Mouse (Mus musculus) midbrain, embryonic 14.5 days (tissue): ENCODE data around the gene Sfxn5. TPM values are rescaled to one million over a fixed set of nuclear protein-coding genes. Genes with fewer than 3 reads are reported as not detected.

ENCODE experiments used
- ATAC-seq: fragments of 200-750 bp; cut with Nextera tagmentation; 2 replicates; pipeline ENCODE4 v1.8.0; 2017; ENCODE audit warnings: moderate number of reproducible peaks, moderate library complexity; ENCODE audit not compliant: low FRiP score, low TSS enrichment
- DNase-seq: peaks from one replicate; pipeline ENCODE4 v3.0.0-alpha.2; 2015
- H3K27ac ChIP-seq: fragments of 300-500 bp; sonication (generic); replicated peaks from 2 replicates; pipeline ENCODE4 v1.5.1; 2014; ENCODE audit warnings: mild to moderate bottlenecking, low read depth, low read length, moderate library complexity
- H3K27me3 ChIP-seq: fragments of 300-500 bp; sonication (generic); 2 replicates; pipeline ENCODE4 v1.6.1; 2014; ENCODE audit warnings: low read length, control low read depth, mixed read lengths; ENCODE audit not compliant: control insufficient read depth, insufficient read depth
- H3K36me3 ChIP-seq: fragments of 300-500 bp; sonication (generic); 2 replicates; pipeline ENCODE4 v1.6.1; 2014; ENCODE audit warnings: low read length, control low read depth; ENCODE audit not compliant: control insufficient read depth, insufficient read depth
- H3K4me1 ChIP-seq: fragments of 300-500 bp; sonication (generic); 2 replicates; pipeline ENCODE4 v1.6.1; 2014; ENCODE audit warnings: mild to moderate bottlenecking, antibody characterized with exemption, low read length, control low read depth; ENCODE audit not compliant: control insufficient read depth, insufficient read depth
- H3K4me2 ChIP-seq: fragments of 300-500 bp; sonication (generic); 2 replicates; pipeline ENCODE4 v1.6.1; 2014; ENCODE audit warnings: mild to moderate bottlenecking, low read length, moderate library complexity
- H3K4me3 ChIP-seq: fragments of 300-500 bp; sonication (generic); replicated peaks from 2 replicates; pipeline ENCODE4 v1.5.1; 2014; ENCODE audit warnings: low read depth, low read length
- H3K9ac ChIP-seq: fragments of 300-500 bp; sonication (generic); replicated peaks from 2 replicates; pipeline ENCODE4 v1.6.1; 2014; ENCODE audit warnings: mild to moderate bottlenecking, low read length, moderate library complexity
- H3K9me3 ChIP-seq: fragments of 300-500 bp; sonication (generic); 2 replicates; pipeline ENCODE4 v1.6.1; 2016; ENCODE audit warnings: low read length, control low read depth, mixed read lengths; ENCODE audit not compliant: control insufficient read depth
- WGBS: fragments of 180-500 bp; shearing (Covaris S2); extraction: QIAGEN DNeasy Blood & Tissue Kit; methylation state at CpG from one replicate; pipeline ENCODE4 v1.1.7; 2014; 5-methylcytosine and 5-hydroxymethylcytosine counted together
- polyA plus RNA-seq: library from polyadenylated mRNA; unstranded; fragments of >200 nt; fragmentation: Nextera tagmentation; extraction: Ambion mirVana; gene quantifications from 2 replicates; pipeline ENCODE4 v1.2.1, GENCODE M21; 2014

The Sfxn5 gene
- polyA plus RNA-seq, 1 experiment from 2014 or later, result 15.6 TPM

GRCm38 (mm10) chr6:85356682-85357465 lies 23.7 kb upstream of the Sfxn5 start:
- H3K4me2 ChIP-seq, result no peak overlapping the region
- ATAC-seq (no peak), DNase-seq (no peak)
- H3K9ac ChIP-seq, result no peak overlapping the region
- H3K36me3 ChIP-seq, result no peaks in the 10 kb centered on the region
- no peaks in the 10 kb centered on the region for H3K4me1 ChIP-seq
- WGBS, result 66% methylated on average over 4 of the region's 4 CpGs
- no peaks in the 10 kb centered on the region for H3K9me3 ChIP-seq
- H3K27me3 ChIP-seq, result no peaks in the 10 kb centered on the region
- no peak overlapping the region for H3K4me3 ChIP-seq
- H3K27ac ChIP-seq, result no peak overlapping the region

GRCm38 (mm10) chr6:85355753-85356152 lies 22.5 kb upstream of the Sfxn5 start:
- H3K9me3 ChIP-seq, result no peaks in the 10 kb centered on the region
- no peak overlapping the region for H3K4me2 ChIP-seq
- H3K36me3 ChIP-seq, result no peaks in the 10 kb centered on the region
- no peaks in the 10 kb centered on the region for H3K4me1 ChIP-seq
- DNase-seq, result no peak
- no peak overlapping the region for H3K4me3 ChIP-seq
- ATAC-seq, result no peak
- no peak overlapping the region for H3K9ac ChIP-seq
- no peak overlapping the region for H3K27ac ChIP-seq
- 95% methylated on average over 2 of the region's 2 CpGs for WGBS
- no peaks in the 10 kb centered on the region for H3K27me3 ChIP-seq

- 67% methylated on average over 6 of the region's 6 CpGs for WGBS
- Histone ChIP-seq H3K27me3 (no peaks in the 10 kb centered on the region), H3K4me2 (no peak overlapping the region), H3K9me3 (no peaks in the 10 kb centered on the region), H3K27ac (no peak overlapping the region), H3K36me3 (no peaks in the 10 kb centered on the region), H3K4me3 (no peak overlapping the region), H3K9ac (no peak overlapping the region), H3K4me1 (no peaks in the 10 kb centered on the region)
- ATAC-seq, result no peak
- DNase-seq, result no peak
Observed at GRCm38 (mm10) chr6:85354709-85355108, 21.5 kb upstream of the Sfxn5 start.

DNA sequence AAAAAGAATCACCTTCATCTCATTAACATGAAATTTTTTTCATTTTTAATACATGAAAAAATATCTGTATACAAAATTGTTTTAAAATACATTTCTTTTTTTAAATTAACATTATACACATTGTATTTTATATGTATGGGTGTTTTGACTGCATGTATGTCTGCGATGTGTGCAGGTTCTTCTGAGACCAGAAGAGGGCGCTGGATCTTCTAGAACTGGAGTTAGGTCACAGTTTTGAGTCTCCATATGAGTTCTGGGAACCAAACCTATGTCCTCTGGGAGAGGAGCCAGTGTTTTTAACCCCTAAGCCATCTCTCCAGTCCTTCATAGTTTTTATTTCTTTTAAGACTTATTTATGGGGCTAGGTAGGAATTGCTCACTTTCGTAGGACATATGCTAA lies 20.5 kb upstream of the Sfxn5 start:
- no peaks in the 10 kb centered on the region for H3K9me3 ChIP-seq
- no peak overlapping the region for H3K27ac ChIP-seq
- no peaks in the 10 kb centered on the region for H3K4me1 ChIP-seq
- H3K4me2 ChIP-seq, result no peak overlapping the region
- no peak overlapping the region for H3K4me3 ChIP-seq
- DNase-seq (no peak), ATAC-seq (no peak)
- H3K27me3 ChIP-seq, result no peaks in the 10 kb centered on the region
- no peak overlapping the region for H3K9ac ChIP-seq
- WGBS, result 66% methylated on average over 3 of the region's 3 CpGs
- H3K36me3 ChIP-seq, result no peaks in the 10 kb centered on the region

DNA sequence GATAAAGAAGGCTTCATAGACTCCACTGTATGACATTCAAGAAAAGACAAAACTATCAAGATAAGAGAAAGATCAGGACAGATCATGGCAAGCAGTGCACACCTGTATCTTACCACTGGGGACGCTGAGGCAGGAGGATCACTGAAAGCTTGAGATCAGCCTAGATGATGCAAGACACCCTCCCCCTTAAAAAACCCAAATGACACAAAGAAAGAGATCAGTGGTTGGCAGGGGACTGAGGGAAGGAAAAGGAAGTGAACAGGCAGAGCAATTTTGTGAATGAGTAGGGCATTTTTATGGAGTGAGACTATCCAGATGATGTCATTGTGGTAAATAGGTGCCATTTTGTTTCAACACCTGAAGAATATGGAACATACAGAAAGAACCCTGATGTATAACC lies 16.9 kb upstream of the Sfxn5 start:
- Histone ChIP-seq H3K9ac (no peak overlapping the region), H3K9me3 (no peaks in the 10 kb centered on the region), H3K36me3 (peaks cover 12% of the 10 kb centered on the region), H3K27me3 (no peaks in the 10 kb centered on the region), H3K27ac (no peak overlapping the region), H3K4me2 (no peak overlapping the region), H3K4me3 (no peak overlapping the region), H3K4me1 (no peaks in the 10 kb centered on the region)
- WGBS, result 91% methylated on average over 1 of the region's 1 CpGs
- DNase-seq, result no peak
- no peak for ATAC-seq

DNA sequence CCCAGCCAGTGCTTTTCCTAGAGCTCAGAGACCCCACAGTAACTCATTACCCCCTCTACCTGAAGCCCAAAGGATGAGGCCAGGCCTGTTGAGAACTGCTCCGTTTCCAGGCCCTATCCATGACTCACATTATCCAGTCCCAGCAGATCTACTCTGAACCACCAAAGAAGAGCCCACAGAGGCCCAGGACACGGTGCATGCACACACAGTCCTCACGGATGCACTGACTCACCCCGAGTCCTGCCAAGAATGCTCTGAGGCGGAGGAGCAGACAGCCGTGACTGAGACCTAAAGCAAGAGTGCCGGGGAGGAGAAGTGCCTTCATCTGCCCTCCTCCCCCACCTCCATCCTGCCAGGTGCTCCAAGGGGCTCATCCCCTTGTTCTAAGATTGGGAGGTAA lies 16.0 kb upstream of the Sfxn5 start:
- DNase-seq, result no peak
- H3K4me3 ChIP-seq, result no peak overlapping the region
- ATAC-seq, result no peak
- peaks cover 12% of the 10 kb centered on the region for H3K36me3 ChIP-seq
- H3K27me3 ChIP-seq, result no peaks in the 10 kb centered on the region
- H3K4me2 ChIP-seq, result no peak overlapping the region
- no peak overlapping the region for H3K9ac ChIP-seq
- 39% methylated on average over 7 of the region's 7 CpGs for WGBS
- H3K9me3 ChIP-seq, result no peaks in the 10 kb centered on the region
- no peaks in the 10 kb centered on the region for H3K4me1 ChIP-seq
- H3K27ac ChIP-seq, result no peak overlapping the region

DNA sequence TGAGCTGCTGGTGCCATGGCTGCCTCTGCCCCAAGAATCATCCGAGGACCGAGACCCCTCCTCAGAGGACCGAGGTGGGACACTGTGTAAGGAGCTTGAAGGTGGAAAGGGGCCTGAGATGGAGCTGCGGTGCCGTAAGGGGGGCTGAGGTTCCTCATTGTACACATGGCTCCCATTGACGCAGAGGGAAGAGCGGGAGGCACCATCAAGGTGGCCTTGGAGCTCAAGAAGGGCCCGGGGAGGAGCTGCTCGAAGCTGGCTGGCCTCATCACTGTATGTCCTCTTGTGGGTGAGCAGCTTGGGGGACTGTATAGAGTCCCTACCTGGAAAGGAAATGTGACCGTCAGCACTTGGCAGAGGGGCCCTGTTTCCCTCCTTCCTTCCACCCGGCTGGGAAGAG lies 14.9 kb upstream of the Sfxn5 start:
- ATAC-seq (no peak), DNase-seq (no peak)
- Histone ChIP-seq H3K4me1 (no peaks in the 10 kb centered on the region), H3K9ac (no peak overlapping the region), H3K27me3 (no peaks in the 10 kb centered on the region), H3K4me2 (no peak overlapping the region), H3K9me3 (no peaks in the 10 kb centered on the region), H3K36me3 (peaks cover 14% of the 10 kb centered on the region), H3K4me3 (no peak overlapping the region), H3K27ac (no peak overlapping the region)
- 88% methylated on average over 11 of the region's 11 CpGs for WGBS

DNA sequence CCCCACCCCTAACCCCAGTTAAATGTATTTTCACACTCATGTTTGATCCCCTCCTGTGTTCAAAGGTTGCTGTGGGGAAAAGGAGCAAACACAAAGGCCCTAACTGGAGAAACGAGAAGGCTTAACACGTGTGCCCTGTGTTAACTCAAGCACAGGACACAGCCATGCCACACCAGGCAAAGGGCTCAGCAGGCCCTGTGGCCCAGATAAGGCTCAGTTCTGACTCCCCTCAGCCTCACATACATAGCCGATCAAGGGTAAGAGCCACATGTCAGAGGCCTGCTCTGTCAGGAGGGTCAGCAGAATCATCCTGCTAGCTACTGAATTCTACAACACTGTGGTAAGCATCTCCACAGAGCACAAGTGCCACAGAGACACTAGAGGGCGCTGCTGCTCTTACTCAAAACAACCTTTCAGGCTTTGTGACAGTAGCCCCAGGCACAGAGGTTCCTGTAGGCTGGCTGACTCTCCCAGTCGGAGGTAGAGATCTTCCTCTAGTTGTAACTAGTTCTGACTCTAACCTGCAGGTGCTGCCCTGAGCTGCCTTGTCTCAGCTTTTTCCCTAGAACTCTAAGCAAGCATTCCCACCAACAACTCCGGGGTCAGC lies 12.9 kb upstream of the Sfxn5 start:
- Histone ChIP-seq H3K27ac (no peak overlapping the region), H3K9me3 (no peaks in the 10 kb centered on the region), H3K4me3 (no peak overlapping the region), H3K4me2 (no peak overlapping the region), H3K27me3 (no peaks in the 10 kb centered on the region), H3K9ac (no peak overlapping the region), H3K4me1 (no peaks in the 10 kb centered on the region), H3K36me3 (peaks cover 23% of the 10 kb centered on the region)
- DNase-seq (peak; percentile 95), ATAC-seq (peak; percentile 70; the same call in 1 of the 2 replicates)
- 40% methylated on average over 6 of the region's 6 CpGs for WGBS

DNA sequence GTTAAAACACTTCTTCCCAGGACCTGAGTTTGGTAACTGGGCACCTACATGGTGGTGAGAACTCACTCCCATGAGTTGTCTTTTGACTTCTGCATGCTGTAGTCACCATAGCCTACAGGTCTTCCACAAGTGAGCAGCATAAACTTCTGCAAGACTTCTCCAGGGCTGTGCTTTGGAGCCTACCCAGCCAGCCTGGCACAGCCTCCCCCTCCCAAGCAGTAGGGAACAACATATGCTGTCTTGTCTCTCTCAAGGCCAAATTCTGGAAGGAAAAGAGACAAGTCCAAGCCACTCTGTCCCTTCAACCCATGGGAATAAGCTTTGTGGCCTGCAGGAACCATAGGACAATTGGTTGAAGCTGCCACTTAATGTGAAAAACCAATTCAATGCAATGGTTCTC lies 11.7 kb upstream of the Sfxn5 start:
- no peak overlapping the region for H3K27ac ChIP-seq
- no peak overlapping the region for H3K4me2 ChIP-seq
- DNase-seq, result no peak
- H3K9me3 ChIP-seq, result no peaks in the 10 kb centered on the region
- no peak for ATAC-seq
- H3K4me1 ChIP-seq, result no peaks in the 10 kb centered on the region
- H3K27me3 ChIP-seq, result no peaks in the 10 kb centered on the region
- no peak overlapping the region for H3K9ac ChIP-seq
- H3K4me3 ChIP-seq, result no peak overlapping the region
- H3K36me3 ChIP-seq, result peaks cover 26% of the 10 kb centered on the region
